Mouse (Mus musculus) skeletal muscle tissue, adult 2 months (tissue): ENCODE measurements at regions not wholly inside any gene's neighbourhood (a gene's known extent, or its start where the extent isn't known, plus 50 kb on each side); places are given as distances from the start of the nearest gene placed in this dataset.

Source experiments
- DNase-seq: peaks from one replicate; pipeline ENCODE4 v3.0.0-alpha.2; 2012; ENCODE audit warnings: low read depth, low spot score

- no peak for DNase-seq
These were observed 179.1 kb downstream of the Parm1 start for GRCm38 (mm10) chr5:91696532-91696931.

- no peak for DNase-seq
These were observed 178.2 kb downstream of the Parm1 start for GRCm38 (mm10) chr5:91695632-91696031.

- DNase-seq, result no peak
These were observed 175.9 kb downstream of the Parm1 start for GRCm38 (mm10) chr5:91693277-91693676.

- no peak for DNase-seq
These were observed 174.9 kb downstream of the Parm1 start for GRCm38 (mm10) chr5:91692292-91692691.

GRCm38 (mm10) chr5:91678727-91679126 is 161.3 kb downstream of the Parm1 start:
- DNase-seq, result no peak
